Mouse (Mus musculus) CH12.LX (cell line): ENCODE results near the gene Pdzd11. TPM values are rescaled to one million over a fixed set of nuclear protein-coding genes. Genes with fewer than 3 reads are reported as not detected.

Experiments used
- polyA plus RNA-seq: library from polyadenylated mRNA; unstranded; fragments of >175 nt; gene quantifications from 2 replicates; pipeline ENCODE4 v1.2.1, GENCODE M21; 2012; ENCODE audit warnings: low read depth; ENCODE audit not compliant: insufficient read length
- total RNA-seq, 2 experiments: library from RNA; depleted of rRNA; stranded (reverse); fragments of 300-350 nt in 1 of 2; fragments of >200 nt in 1 of 2; gene quantifications; 2 replicates each; pipeline ENCODE4 v1.2.3; 2012 to 2014

Pdzd11 gene
- total and polyA plus RNA-seq, 3 experiments = 33.8 to 77.0 (median 62.4) TPM

Other genes with a start within 250 kb of the Pdzd11 start
- not detected in 2 replicates for gene Otud6a, start 197.6 kb downstream of the Pdzd11 start, total RNA-seq (2012; rRNA removed)
- gene Otud6a, start 197.6 kb downstream of the Pdzd11 start, total RNA-seq (2014; rRNA removed) = not detected in 2 replicates
- gene Otud6a, start 197.6 kb downstream of the Pdzd11 start, polyA plus RNA-seq = not detected in 2 replicates
- gene Awat2, start 183.9 kb downstream of the Pdzd11 start, total RNA-seq (2012; rRNA removed) = 0.92 and 1.1 TPM in 2 replicates
- gene Awat2, start 183.9 kb downstream of the Pdzd11 start, total RNA-seq (2014; rRNA removed) = 1.0 and 2.0 TPM in 2 replicates
- gene Awat2, start 183.9 kb downstream of the Pdzd11 start, polyA plus RNA-seq = 0.50 and 0.67 TPM in 2 replicates
- gene Igbp1, start 132.3 kb downstream of the Pdzd11 start, total RNA-seq (2012; rRNA removed) = 64.2 and 72.7 TPM in 2 replicates
- gene Igbp1, start 132.3 kb downstream of the Pdzd11 start, total RNA-seq (2014; rRNA removed) = 116 and 124 TPM in 2 replicates
- gene Igbp1, start 132.3 kb downstream of the Pdzd11 start, polyA plus RNA-seq = 92.6 and 95.0 TPM in 2 replicates
- gene Dgat2l6, start 101.7 kb downstream of the Pdzd11 start, total RNA-seq (2012; rRNA removed) = not detected in 2 replicates
- gene Dgat2l6, start 101.7 kb downstream of the Pdzd11 start, total RNA-seq (2014; rRNA removed) = 0.07 TPM in 1 of 2 replicates, not detected in the other
- not detected in 2 replicates for gene Dgat2l6, start 101.7 kb downstream of the Pdzd11 start, polyA plus RNA-seq
- not detected in 2 replicates for gene Awat1, start 54.3 kb downstream of the Pdzd11 start, total RNA-seq (2012; rRNA removed)
- not detected in 2 replicates for gene Awat1, start 54.3 kb downstream of the Pdzd11 start, total RNA-seq (2014; rRNA removed)
- gene Awat1, start 54.3 kb downstream of the Pdzd11 start, polyA plus RNA-seq = not detected in 2 replicates
- gene P2ry4, start 31.7 kb downstream of the Pdzd11 start, total RNA-seq (2012; rRNA removed) = not detected in 2 replicates
- gene P2ry4, start 31.7 kb downstream of the Pdzd11 start, total RNA-seq (2014; rRNA removed) = not detected in 2 replicates
- not detected in 2 replicates for gene P2ry4, start 31.7 kb downstream of the Pdzd11 start, polyA plus RNA-seq
- not detected in 2 replicates for gene Arr3, start 21.1 kb downstream of the Pdzd11 start, total RNA-seq (2012; rRNA removed)
- gene Arr3, start 21.1 kb downstream of the Pdzd11 start, total RNA-seq (2014; rRNA removed) = not detected in 2 replicates
- gene Arr3, start 21.1 kb downstream of the Pdzd11 start, polyA plus RNA-seq = not detected in 2 replicates
- 24.0 and 27.1 TPM in 2 replicates for gene Kif4, start 831 bp downstream of the Pdzd11 start, total RNA-seq (2012; rRNA removed)
- gene Kif4, start 831 bp downstream of the Pdzd11 start, total RNA-seq (2014; rRNA removed) = 29.5 and 32.2 TPM in 2 replicates
- 34.6 and 38.8 TPM in 2 replicates for gene Kif4, start 831 bp downstream of the Pdzd11 start, polyA plus RNA-seq
- not detected in 2 replicates for gene Gdpd2, start 103.3 kb upstream of the Pdzd11 start, total RNA-seq (2012; rRNA removed)
- not detected in 2 replicates for gene Gdpd2, start 103.3 kb upstream of the Pdzd11 start, total RNA-seq (2014; rRNA removed)
- gene Gdpd2, start 103.3 kb upstream of the Pdzd11 start, polyA plus RNA-seq = 0.09 TPM in 1 of 2 replicates, not detected in the other
- gene Dlg3, start 141.2 kb upstream of the Pdzd11 start, total RNA-seq (2012; rRNA removed) = 7.6 and 8.4 TPM in 2 replicates
- 8.3 and 8.7 TPM in 2 replicates for gene Dlg3, start 141.2 kb upstream of the Pdzd11 start, total RNA-seq (2014; rRNA removed)
- 12.1 and 13.8 TPM in 2 replicates for gene Dlg3, start 141.2 kb upstream of the Pdzd11 start, polyA plus RNA-seq